Mouse (Mus musculus) embryonic facial prominence, embryonic 12.5 days (tissue): Measurements from ENCODE around the gene Snx25. TPM values are rescaled to one million over a fixed set of nuclear protein-coding genes. Genes with fewer than 3 reads are reported as not detected.

Experiments
- ATAC-seq: fragments of 200-750 bp; cut with Nextera tagmentation; 2 replicates; pipeline ENCODE4 v1.8.0; 2017; ENCODE audit not compliant: insufficient number of reproducible peaks, insufficient read depth, low FRiP score, low TSS enrichment
- H3K27ac ChIP-seq: fragments of 300-500 bp; sonication (generic); 2 replicates; pipeline ENCODE4 v1.5.1; 2016; ENCODE audit warnings: mild to moderate bottlenecking
- H3K27me3 ChIP-seq: fragments of 300-500 bp; sonication (generic); 2 replicates; pipeline ENCODE4 v1.6.1; 2016; ENCODE audit warnings: mild to moderate bottlenecking, moderate library complexity
- H3K36me3 ChIP-seq: fragments of 300-500 bp; sonication (generic); 2 replicates; pipeline ENCODE4 v1.6.1; 2016; ENCODE audit warnings: mild to moderate bottlenecking
- H3K4me1 ChIP-seq: fragments of 300-500 bp; sonication (generic); 2 replicates; pipeline ENCODE4 v1.6.1; 2016
- H3K4me2 ChIP-seq: fragments of 300-500 bp; sonication (generic); replicated peaks from 2 replicates; pipeline ENCODE4 v1.6.1; 2016; ENCODE audit warnings: mild to moderate bottlenecking, moderate library complexity
- H3K4me3 ChIP-seq: fragments of 300-500 bp; sonication (generic); 2 replicates; pipeline ENCODE4 v1.5.1; 2016; ENCODE audit warnings: mild to moderate bottlenecking
- H3K9ac ChIP-seq: fragments of 300-500 bp; sonication (generic); 2 replicates; pipeline ENCODE4 v1.6.1; 2016; ENCODE audit warnings: mild to moderate bottlenecking, moderate library complexity
- H3K9me3 ChIP-seq: fragments of 300-500 bp; sonication (generic); 2 replicates; pipeline ENCODE4 v1.6.1; 2016; ENCODE audit warnings: mild to moderate bottlenecking, moderate library complexity
- WGBS: fragments of 180-500 bp; shearing (Covaris S2); methylation state at CpG from one replicate; pipeline ENCODE4 v1.1.7; 2016; 5-methylcytosine and 5-hydroxymethylcytosine counted together
- polyA plus RNA-seq: library from polyadenylated mRNA; unstranded; fragments of >200 nt; fragmentation: Nextera tagmentation; extraction: Ambion mirVana; gene quantifications from 2 replicates; pipeline ENCODE4 v1.2.1, GENCODE M21; 2016

Snx25 gene
- polyA plus RNA-seq, 1 experiment from 2014 or later, result 6.6 TPM

DNA sequence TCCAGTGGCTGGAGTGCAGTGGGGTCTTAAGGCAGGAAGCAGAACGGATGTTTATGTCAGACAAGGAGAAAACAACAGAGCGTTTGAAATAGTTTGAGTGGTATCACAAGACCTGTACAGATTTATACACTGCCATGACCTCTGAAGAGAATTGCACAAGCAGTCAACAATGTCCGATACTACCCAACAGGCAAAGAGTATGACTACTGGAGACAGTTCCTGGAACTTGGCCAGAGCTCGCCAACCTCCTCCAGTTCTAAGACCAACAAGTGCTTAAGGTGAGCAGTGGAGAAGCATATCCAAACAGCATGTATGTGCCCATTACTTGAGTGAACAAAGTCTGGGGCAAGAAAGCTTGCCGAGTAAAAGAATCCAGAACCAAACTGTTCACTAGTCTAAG, 76.7 kb downstream of the Snx25 start:
- Histone ChIP-seq H3K27ac (no peak overlapping the region), H3K4me3 (no peak overlapping the region), H3K36me3 (no peaks in the 10 kb centered on the region), H3K4me1 (no peaks in the 10 kb centered on the region; the same call in 1 of the 2 replicates), H3K27me3 (no peaks in the 10 kb centered on the region), H3K9ac (no peak overlapping the region), H3K4me2 (no peak overlapping the region), H3K9me3 (no peaks in the 10 kb centered on the region)
- no peak for ATAC-seq
- 91% methylated on average over 5 of the region's 5 CpGs for WGBS

DNA sequence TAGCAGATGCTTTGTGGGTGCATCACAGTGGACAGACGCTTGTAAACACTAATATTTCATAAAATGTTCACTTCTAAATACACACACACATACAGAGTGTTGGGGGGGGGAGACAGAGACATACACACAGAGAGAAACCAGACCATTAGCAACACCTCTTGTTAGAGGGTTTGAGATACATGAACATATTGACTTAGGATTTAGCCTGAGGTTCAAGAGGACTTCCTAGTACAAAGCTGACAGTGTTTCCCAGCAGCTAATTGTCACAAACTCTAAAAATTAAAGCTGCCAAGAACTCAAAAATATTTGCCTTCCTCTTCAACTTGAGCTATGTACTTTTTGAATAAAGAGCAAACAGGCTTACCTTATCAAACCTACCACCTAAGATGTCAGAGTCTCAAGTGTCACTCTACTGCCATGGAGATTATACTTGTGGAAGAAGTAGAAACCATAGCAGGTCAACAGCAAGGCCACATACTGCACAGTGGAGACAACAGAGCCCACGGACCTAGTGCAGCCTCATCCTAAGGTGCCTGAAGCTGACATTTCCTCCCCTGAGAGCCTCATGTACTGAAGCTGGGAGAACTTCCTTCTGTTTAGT, 78.3 kb downstream of the Snx25 start:
- Histone ChIP-seq H3K36me3 (no peaks in the 10 kb centered on the region), H3K9me3 (no peaks in the 10 kb centered on the region), H3K4me1 (no peaks in the 10 kb centered on the region; the same call in 1 of the 2 replicates), H3K27ac (no peak overlapping the region), H3K27me3 (no peaks in the 10 kb centered on the region), H3K9ac (no peak overlapping the region), H3K4me2 (no peak overlapping the region), H3K4me3 (no peak overlapping the region)
- 73% methylated on average over 2 of the region's 2 CpGs for WGBS
- no peak for ATAC-seq

DNA sequence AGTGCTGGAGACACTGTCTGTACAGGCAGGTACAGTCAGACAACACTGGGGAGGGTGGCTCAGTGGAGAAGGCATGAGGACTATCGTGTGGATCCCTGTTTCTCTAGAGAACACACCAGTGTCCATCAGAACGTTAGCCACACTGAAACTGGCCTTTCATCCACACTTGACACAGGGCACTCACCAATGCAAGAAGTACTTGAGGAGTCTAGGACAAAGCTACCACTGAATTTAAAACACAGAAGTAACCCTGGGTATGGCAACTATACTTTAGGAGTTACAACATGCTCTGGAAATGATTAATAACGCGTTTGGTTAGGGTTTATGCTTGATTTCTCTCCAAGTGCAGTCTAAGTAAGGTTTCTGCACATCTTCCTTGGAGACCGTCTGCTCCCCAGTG, 79.2 kb downstream of the Snx25 start:
- no peak overlapping the region for H3K4me3 ChIP-seq
- no peak overlapping the region for H3K27ac ChIP-seq
- H3K4me1 ChIP-seq, result no peaks in the 10 kb centered on the region; the same call in 1 of the 2 replicates
- H3K36me3 ChIP-seq, result no peaks in the 10 kb centered on the region
- H3K9ac ChIP-seq, result no peak overlapping the region
- H3K4me2 ChIP-seq, result no peak overlapping the region
- H3K9me3 ChIP-seq, result no peaks in the 10 kb centered on the region
- no peaks in the 10 kb centered on the region for H3K27me3 ChIP-seq
- no peak for ATAC-seq
- 89% methylated on average over 5 of the region's 5 CpGs for WGBS

DNA sequence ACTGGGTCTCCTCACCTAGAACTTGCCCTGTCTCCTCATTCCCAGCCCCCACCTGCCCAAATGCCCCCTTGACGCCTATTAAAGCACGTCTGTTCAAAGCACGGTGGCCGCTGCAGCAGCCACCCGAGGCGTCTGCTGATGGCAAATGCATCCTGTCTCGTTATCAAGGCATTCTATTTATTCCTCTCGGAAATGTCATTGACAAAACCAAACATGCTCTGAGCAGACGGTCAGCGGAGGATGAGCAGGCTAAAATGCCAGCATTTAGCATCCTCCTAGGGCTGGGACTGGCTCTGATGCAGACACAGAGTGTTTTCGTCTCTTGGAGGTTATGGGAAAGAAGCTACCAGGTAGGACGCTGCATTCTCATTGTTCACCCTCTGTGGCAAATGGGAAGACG, 111.7 kb downstream of the Snx25 start:
- 73% methylated on average over 13 of the region's 13 CpGs for WGBS

GRCm38 (mm10) chr8:46039666-46040065, 112.3 kb downstream of the Snx25 start:
- H3K4me1 ChIP-seq, result no peaks in the 10 kb centered on the region
- H3K4me2 ChIP-seq, result no peak overlapping the region
- peaks cover 6% of the 10 kb centered on the region; the same call in 1 of the 2 replicates for H3K36me3 ChIP-seq
- no peak overlapping the region for H3K9ac ChIP-seq
- ATAC-seq, result no peak
- no peaks in the 10 kb centered on the region for H3K9me3 ChIP-seq
- 77% methylated on average over 1 of the region's 1 CpGs for WGBS
- no peak overlapping the region for H3K4me3 ChIP-seq
- no peak overlapping the region for H3K27ac ChIP-seq
- no peaks in the 10 kb centered on the region for H3K27me3 ChIP-seq

More for the DNA sequence above, 111.7 kb downstream of the Snx25 start:
- peaks cover 9% of the 10 kb centered on the region; the same call in 1 of the 2 replicates for H3K36me3 ChIP-seq
- H3K9ac ChIP-seq, result no peak overlapping the region
- no peak overlapping the region for H3K27ac ChIP-seq
- no peak overlapping the region for H3K4me2 ChIP-seq
- no peak for ATAC-seq
- no peaks in the 10 kb centered on the region for H3K4me1 ChIP-seq
- H3K27me3 ChIP-seq, result no peaks in the 10 kb centered on the region
- H3K9me3 ChIP-seq, result no peaks in the 10 kb centered on the region
- H3K4me3 ChIP-seq, result no peak overlapping the region

GRCm38 (mm10) chr8:46036217-46036616, 115.7 kb downstream of the Snx25 start:
- 74% methylated on average over 11 of the region's 11 CpGs for WGBS
- Histone ChIP-seq H3K9ac (no peak overlapping the region), H3K9me3 (no peaks in the 10 kb centered on the region), H3K4me3 (no peak overlapping the region), H3K4me1 (no peaks in the 10 kb centered on the region), H3K4me2 (no peak overlapping the region), H3K27me3 (no peaks in the 10 kb centered on the region), H3K27ac (no peak overlapping the region; the same call in 1 of the 2 replicates), H3K36me3 (0 out of 2 replicates have a peak, but pooled peaks cover 3% of the 10 kb centered on the region)
- no peak for ATAC-seq

DNA sequence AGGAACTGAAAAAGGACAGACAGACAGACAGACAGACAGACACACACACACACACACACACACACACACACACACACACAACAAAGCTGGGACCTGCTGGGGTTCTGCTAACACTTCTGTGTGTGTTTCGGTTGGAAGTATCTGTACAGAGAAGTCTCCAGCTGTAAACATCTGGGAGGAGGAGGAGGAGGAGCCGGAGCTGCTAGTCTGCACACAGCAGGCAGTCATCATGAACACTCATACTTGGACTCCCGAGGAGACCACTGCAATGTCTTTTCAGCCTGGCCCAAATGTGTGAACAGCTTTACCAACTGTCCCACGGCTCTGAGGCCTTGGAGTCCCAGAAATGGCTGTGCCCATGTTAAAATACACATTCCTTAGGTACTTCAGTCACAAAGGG, 127.6 kb downstream of the Snx25 start:
- H3K9ac ChIP-seq, result no peak overlapping the region
- WGBS, result 73% methylated on average over 4 of the region's 4 CpGs
- no peak overlapping the region for H3K4me2 ChIP-seq
- no peaks in the 10 kb centered on the region for H3K36me3 ChIP-seq
- peaks cover 4% of the 10 kb centered on the region; the same call in 1 of the 2 replicates for H3K4me1 ChIP-seq
- no peaks in the 10 kb centered on the region for H3K27me3 ChIP-seq
- no peaks in the 10 kb centered on the region for H3K9me3 ChIP-seq
- no peak overlapping the region for H3K4me3 ChIP-seq
- no peak overlapping the region for H3K27ac ChIP-seq
- ATAC-seq, result no peak

- Histone ChIP-seq H3K27ac (no peak overlapping the region), H3K4me1 (peaks cover 4% of the 10 kb centered on the region; the same call in 1 of the 2 replicates), H3K4me2 (no peak overlapping the region), H3K27me3 (no peaks in the 10 kb centered on the region), H3K9ac (no peak overlapping the region), H3K36me3 (no peaks in the 10 kb centered on the region), H3K9me3 (no peaks in the 10 kb centered on the region), H3K4me3 (no peak overlapping the region)
- no peak for ATAC-seq
- 92% methylated on average over 9 of the region's 9 CpGs for WGBS
Measured at GRCm38 (mm10) chr8:46022758-46023157, 129.2 kb downstream of the Snx25 start.

DNA sequence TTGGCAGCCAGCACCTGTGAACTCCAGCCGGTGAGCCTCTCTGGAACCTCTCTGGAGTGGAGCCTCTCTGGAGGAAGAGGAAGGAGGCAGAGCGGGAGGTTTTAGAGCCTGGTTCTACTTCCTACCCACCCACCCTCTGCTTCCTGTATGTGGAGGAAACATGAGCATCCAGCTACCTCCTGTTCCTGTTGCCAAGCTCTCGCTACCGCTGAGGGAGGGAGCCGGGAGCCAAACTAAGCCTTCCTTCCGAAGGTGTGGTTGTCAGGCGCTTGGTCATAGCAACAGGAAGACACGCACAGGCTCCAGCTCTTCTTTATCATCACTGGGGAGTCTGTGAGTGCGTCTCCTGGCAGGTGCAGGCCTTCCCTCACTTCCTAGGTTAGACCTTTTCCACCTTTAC, 129.8 kb downstream of the Snx25 start:
- no peak overlapping the region for H3K4me2 ChIP-seq
- H3K9ac ChIP-seq, result no peak overlapping the region
- no peak overlapping the region for H3K27ac ChIP-seq
- no peaks in the 10 kb centered on the region for H3K36me3 ChIP-seq
- peaks cover 4% of the 10 kb centered on the region; the same call in 1 of the 2 replicates for H3K4me1 ChIP-seq
- WGBS, result 89% methylated on average over 9 of the region's 9 CpGs
- no peak for ATAC-seq
- H3K27me3 ChIP-seq, result no peaks in the 10 kb centered on the region
- H3K4me3 ChIP-seq, result no peak overlapping the region
- H3K9me3 ChIP-seq, result no peaks in the 10 kb centered on the region

- 0 out of 2 replicates have a peak, but pooled peaks have one; percentile 6 for ATAC-seq
- H3K36me3 ChIP-seq, result no peaks in the 10 kb centered on the region
- H3K9ac ChIP-seq, result no peak overlapping the region; the same call in 1 of the 2 replicates
- H3K27me3 ChIP-seq, result no peaks in the 10 kb centered on the region
- H3K27ac ChIP-seq, result no peak overlapping the region
- H3K4me1 ChIP-seq, result peaks cover 8% of the 10 kb centered on the region; the same call in 1 of the 2 replicates
- H3K9me3 ChIP-seq, result no peaks in the 10 kb centered on the region
- H3K4me3 ChIP-seq, result no peak overlapping the region
- WGBS, result 9% methylated on average over 17 of the region's 17 CpGs
- H3K4me2 ChIP-seq, result peak overlapping the region; percentile 39
Measured at GRCm38 (mm10) chr8:46010746-46011680, 140.9 kb downstream of the Snx25 start.

GRCm38 (mm10) chr8:46010306-46010705, 141.7 kb downstream of the Snx25 start:
- no peak overlapping the region for H3K27ac ChIP-seq
- no peak overlapping the region for H3K4me3 ChIP-seq
- H3K9ac ChIP-seq, result no peak overlapping the region
- peaks cover 8% of the 10 kb centered on the region; the same call in 1 of the 2 replicates for H3K4me1 ChIP-seq
- no peaks in the 10 kb centered on the region for H3K9me3 ChIP-seq
- H3K27me3 ChIP-seq, result no peaks in the 10 kb centered on the region
- peak overlapping the region; percentile 39 for H3K4me2 ChIP-seq
- 0 out of 2 replicates have a peak, but pooled peaks have one; percentile 6 for ATAC-seq
- H3K36me3 ChIP-seq, result no peaks in the 10 kb centered on the region
- WGBS, result 50% methylated on average over 2 of the region's 2 CpGs
